Mouse (Mus musculus) forebrain, postnatal 0 days (tissue): ENCODE measurements around the gene Piwil4. TPM values are rescaled to one million over a fixed set of nuclear protein-coding genes. Genes with fewer than 3 reads are reported as not detected.

Experiments
- ATAC-seq: fragments of 200-750 bp; cut with Nextera tagmentation; 2 replicates; pipeline ENCODE4 v1.8.0; 2017; ENCODE audit warnings: mild to moderate bottlenecking, moderate library complexity
- DNase-seq: peaks from one replicate; pipeline ENCODE4 v3.0.0-alpha.2; 2015
- H3K27ac ChIP-seq: fragments of 300-500 bp; sonication (generic); 2 replicates; pipeline ENCODE4 v1.5.1; 2014; ENCODE audit warnings: low read depth, mild to moderate bottlenecking, antibody characterized with exemption, low read length, moderate library complexity, mixed read lengths
- H3K27me3 ChIP-seq: fragments of 300-500 bp; sonication (generic); 2 replicates; pipeline ENCODE4 v1.6.1; 2014; ENCODE audit warnings: mild to moderate bottlenecking, low read length, mixed read lengths; ENCODE audit not compliant: insufficient read depth
- H3K36me3 ChIP-seq: fragments of 300-500 bp; sonication (generic); 2 replicates; pipeline ENCODE4 v1.6.1; 2014; ENCODE audit warnings: mild to moderate bottlenecking, moderate library complexity; ENCODE audit not compliant: insufficient read depth
- H3K4me1 ChIP-seq: fragments of 300-500 bp; sonication (generic); 2 replicates; pipeline ENCODE4 v1.6.1; 2014; ENCODE audit warnings: antibody characterized with exemption; ENCODE audit not compliant: insufficient read depth
- H3K4me2 ChIP-seq: fragments of 300-500 bp; sonication (generic); 2 replicates; pipeline ENCODE4 v1.6.1; 2014; ENCODE audit warnings: low read depth, mild to moderate bottlenecking, moderate library complexity
- H3K4me3 ChIP-seq: fragments of 300-500 bp; sonication (generic); 2 replicates; pipeline ENCODE4 v1.5.1; 2014; ENCODE audit warnings: low read depth, low read length, mixed read lengths
- H3K9ac ChIP-seq: fragments of 300-500 bp; sonication (generic); 2 replicates; pipeline ENCODE4 v1.6.1; 2014; ENCODE audit warnings: mild to moderate bottlenecking
- H3K9me3 ChIP-seq: fragments of 300-500 bp; sonication (generic); 2 replicates; pipeline ENCODE4 v1.6.1; 2016; ENCODE audit warnings: low read length
- CTCF ChIP-seq: sonication (generic); IDR thresholded peaks from 2 replicates; pipeline ENCODE4 v1.5.1; 2016; ENCODE audit warnings: antibody characterized with exemption, control low read depth, low read depth
- WGBS: fragments of 180-500 bp; shearing (Covaris S2); extraction: QIAGEN DNeasy Blood & Tissue Kit; methylation state at CpG from one replicate; pipeline ENCODE4 v1.1.7; 2014; 5-methylcytosine and 5-hydroxymethylcytosine counted together
- polyA plus RNA-seq: library from polyadenylated mRNA; unstranded; fragments of >200 nt; fragmentation: Nextera tagmentation; extraction: Ambion mirVana; gene quantifications from 2 replicates; pipeline ENCODE4 v1.2.1, GENCODE M21; 2015
- total RNA-seq: library from RNA; depleted of rRNA; stranded (reverse); fragments of >200 nt; gene quantifications from 2 replicates; pipeline ENCODE4 v1.2.3, GENCODE M21; 2014

Gene Piwil4
- total and polyA plus RNA-seq, 2 experiments from 2014 or later, result 0.18 to 0.29 TPM

- H3K36me3 ChIP-seq, result no peaks in the 10 kb centered on the region
- DNase-seq, result no peak
- no peaks in the 10 kb centered on the region for H3K9me3 ChIP-seq
- no peaks in the 10 kb centered on the region for H3K27me3 ChIP-seq
- H3K4me2 ChIP-seq, result peak within 1 kb of the TSS; percentile 10; the same call in 1 of the 2 replicates
- no peak within 1 kb of the TSS for H3K9ac ChIP-seq
- peak; percentile 75 for ATAC-seq
- 13% methylated on average over 23 of the region's 23 CpGs for WGBS
- TF ChIP-seq CTCF, result no peak
- no peak within 1 kb of the TSS for H3K27ac ChIP-seq
- H3K4me3 ChIP-seq, result no peak within 1 kb of the TSS
- H3K4me1 ChIP-seq, result no peaks in the 10 kb centered on the region
Observed at GRCm38 (mm10) chr9:14770803-14771471, 30.4 kb upstream of the Piwil4 start, which contains the start of gene 1700012B09Rik. 1700012B09Rik (minus strand) TSS chr9:14771030.

GRCm38 (mm10) chr9:14769811-14770210, 29.3 kb upstream of the Piwil4 start:
- Histone ChIP-seq H3K4me1 (no peaks in the 10 kb centered on the region), H3K27ac (no peak overlapping the region), H3K4me3 (no peak overlapping the region), H3K36me3 (no peaks in the 10 kb centered on the region), H3K9me3 (no peaks in the 10 kb centered on the region), H3K27me3 (no peaks in the 10 kb centered on the region), H3K4me2 (no peak overlapping the region), H3K9ac (no peak overlapping the region)
- 66% methylated on average over 6 of the region's 6 CpGs for WGBS
- no peak for ATAC-seq
- TF ChIP-seq CTCF, result no peak
- no peak for DNase-seq

GRCm38 (mm10) chr9:14764765-14765164, 24.2 kb upstream of the Piwil4 start:
- 23% methylated on average over 7 of the region's 7 CpGs for WGBS
- H3K36me3 ChIP-seq, result no peaks in the 10 kb centered on the region
- H3K4me1 ChIP-seq, result no peaks in the 10 kb centered on the region
- no peaks in the 10 kb centered on the region for H3K9me3 ChIP-seq
- H3K4me3 ChIP-seq, result no peak overlapping the region
- H3K9ac ChIP-seq, result no peak overlapping the region
- ATAC-seq (peak; percentile 73), DNase-seq (peak; percentile 79)
- no peaks in the 10 kb centered on the region for H3K27me3 ChIP-seq
- no peak overlapping the region for H3K4me2 ChIP-seq
- no peak overlapping the region for H3K27ac ChIP-seq
- TF ChIP-seq CTCF, result peak; percentile 79

- ATAC-seq (no peak), DNase-seq (no peak)
- Histone ChIP-seq H3K36me3 (no peaks in the 10 kb centered on the region), H3K27ac (no peak overlapping the region), H3K4me3 (no peak overlapping the region), H3K4me1 (no peaks in the 10 kb centered on the region), H3K9me3 (no peaks in the 10 kb centered on the region), H3K27me3 (no peaks in the 10 kb centered on the region), H3K9ac (no peak overlapping the region), H3K4me2 (no peak overlapping the region)
- TF ChIP-seq CTCF, result no peak
Observed at GRCm38 (mm10) chr9:14759261-14759660, 18.7 kb upstream of the Piwil4 start.

- no peak overlapping the region for H3K27ac ChIP-seq
- no peak overlapping the region for H3K4me2 ChIP-seq
- no peak for DNase-seq
- H3K4me3 ChIP-seq, result no peak overlapping the region
- H3K4me1 ChIP-seq, result no peaks in the 10 kb centered on the region
- no peak for ATAC-seq
- H3K27me3 ChIP-seq, result no peaks in the 10 kb centered on the region
- no peaks in the 10 kb centered on the region for H3K9me3 ChIP-seq
- 75% methylated on average over 7 of the region's 7 CpGs for WGBS
- no peak overlapping the region for H3K9ac ChIP-seq
- TF ChIP-seq CTCF, result no peak
- H3K36me3 ChIP-seq, result no peaks in the 10 kb centered on the region
Observed at GRCm38 (mm10) chr9:14758590-14758989, 18.1 kb upstream of the Piwil4 start.

GRCm38 (mm10) chr9:14754469-14754868, 13.9 kb upstream of the Piwil4 start:
- Histone ChIP-seq H3K9ac (no peak overlapping the region), H3K9me3 (no peaks in the 10 kb centered on the region), H3K27me3 (peaks cover 8% of the 10 kb centered on the region; the same call in 1 of the 2 replicates), H3K36me3 (no peaks in the 10 kb centered on the region), H3K27ac (no peak overlapping the region), H3K4me3 (no peak overlapping the region), H3K4me1 (0 out of 2 replicates have a peak, but pooled peaks cover 3% of the 10 kb centered on the region), H3K4me2 (no peak overlapping the region)
- DNase-seq (no peak), ATAC-seq (no peak)
- 84% methylated on average over 3 of the region's 3 CpGs for WGBS
- TF ChIP-seq CTCF, result no peak

GRCm38 (mm10) chr9:14753947-14754346, 13.4 kb upstream of the Piwil4 start:
- no peak for ATAC-seq
- Histone ChIP-seq H3K36me3 (no peaks in the 10 kb centered on the region), H3K4me1 (0 out of 2 replicates have a peak, but pooled peaks cover 3% of the 10 kb centered on the region), H3K27me3 (peaks cover 8% of the 10 kb centered on the region; the same call in 1 of the 2 replicates), H3K9ac (no peak overlapping the region), H3K4me2 (no peak overlapping the region), H3K27ac (no peak overlapping the region), H3K9me3 (no peaks in the 10 kb centered on the region), H3K4me3 (no peak overlapping the region)
- DNase-seq, result no peak
- no peak for TF ChIP-seq CTCF
